Mouse (Mus musculus) CH12.LX (cell line): ENCODE measurements at regions not wholly inside any gene's neighbourhood (a gene's known extent, or its start where the extent isn't known, plus 50 kb on each side); places are given as distances from the start of the nearest gene placed in this dataset.

ENCODE experiments used
- CTCF ChIP-seq, 2 experiments: IDR thresholded peaks in 1 of 2; conservative IDR thresholded peaks in 1 of 2; 2 replicates each; pipeline ENCODE4 v1.5.1; 2011 to 2012; ENCODE audit warnings: low read depth in 2 of 2, low read length in 2 of 2, improper control_type of control experiment in 1 of 2, inconsistent platforms in 1 of 2, mild to moderate bottlenecking in 1 of 2, moderate library complexity in 1 of 2
- EP300 ChIP-seq: IDR thresholded peaks from 2 replicates; pipeline ENCODE4 v1.6.1; 2011; ENCODE audit warnings: low read length, improper control_type of control experiment
- ETS1 ChIP-seq: conservative IDR thresholded peaks from 2 replicates; pipeline ENCODE4 v1.6.1; 2012; ENCODE audit warnings: low read depth, mild to moderate bottlenecking, inconsistent platforms, low read length, improper control_type of control experiment, moderate library complexity
- GABPA ChIP-seq: IDR thresholded peaks from 2 replicates; pipeline ENCODE4 v1.6.1; 2012; ENCODE audit warnings: low read depth, low read length, improper control_type of control experiment, inconsistent platforms; ENCODE audit not compliant: insufficient replicate concordance
- POLR2A ChIP-seq: IDR thresholded peaks from 2 replicates; pipeline ENCODE4 v1.6.1; 2011; ENCODE audit warnings: low read depth, mild to moderate bottlenecking, improper control_type of control experiment, low read length
- POLR2AphosphoS2 ChIP-seq: IDR thresholded peaks from 2 replicates; pipeline ENCODE4 v1.6.1; 2011; ENCODE audit warnings: low read depth, low read length, improper control_type of control experiment
- RCOR1 ChIP-seq: conservative IDR thresholded peaks from 2 replicates; pipeline ENCODE4 v1.6.1; 2012; ENCODE audit warnings: low read depth, mild to moderate bottlenecking, inconsistent platforms, low read length, improper control_type of control experiment
- SMC3 ChIP-seq: IDR thresholded peaks from 2 replicates; pipeline ENCODE4 v1.6.1; 2011; ENCODE audit warnings: low read depth, low read length, improper control_type of control experiment
- ZKSCAN1 ChIP-seq: IDR thresholded peaks from 2 replicates; pipeline ENCODE4 v1.6.1; 2012; ENCODE audit warnings: low read depth, inconsistent platforms, low read length, improper control_type of control experiment, borderline replicate concordance
- ZMIZ1 ChIP-seq: IDR thresholded peaks from 2 replicates; pipeline ENCODE4 v1.6.1; 2012; ENCODE audit warnings: low read depth, mild to moderate bottlenecking, inconsistent platforms, low read length, improper control_type of control experiment
- ZNF384 ChIP-seq: IDR thresholded peaks from 2 replicates; pipeline ENCODE4 v1.6.1; 2012; ENCODE audit warnings: low read depth, low read length, improper control_type of control experiment, inconsistent platforms

DNA sequence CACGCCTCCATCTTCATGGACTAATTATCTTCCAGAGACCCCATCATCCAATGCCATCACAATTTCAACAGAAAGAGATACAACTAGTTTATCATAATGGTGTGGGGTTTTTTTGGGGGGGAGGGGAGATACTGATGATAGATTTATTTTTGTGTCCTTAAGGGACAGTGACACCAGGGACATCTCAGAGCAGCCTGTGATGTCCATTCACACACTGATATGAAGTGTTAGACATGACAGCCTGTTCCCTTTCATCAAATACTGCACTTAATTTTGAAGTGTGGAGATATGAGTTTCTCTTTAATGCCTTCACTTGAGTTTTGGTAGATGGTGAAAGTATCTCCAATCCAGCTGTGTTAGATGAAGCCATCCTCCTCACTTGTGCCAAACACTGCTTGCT, 165.7 kb upstream of the Veph1 start:
- TF ChIP-seq CTCF (conservative IDR thresholded peaks at IDR 0.05 in 1 of 2, IDR thresholded peaks at IDR 0.05 in 1 of 2; ENCODE audit: low read depth in 2 of 2, low read length in 2 of 2) (no peak), ETS1 (no peak), RCOR1 (no peak), EP300 (no peak), ZKSCAN1 (no peak), GABPA (no peak), SMC3 (no peak), ZMIZ1 (no peak), POLR2AphosphoS2 (no peak), POLR2A (no peak), ZNF384 (no peak)
